Mouse (Mus musculus) adipocyte (in vitro differentiated cells): ENCODE results near the gene Slc2a1.

Source experiments
- DNase-seq: peaks from one replicate; pipeline ENCODE4 v3.0.0-alpha.2; 2016; ENCODE audit warnings: low spot score

Gene Slc2a1

GRCm38 (mm10) chr4:119098216-119099210 is 10.0 kb upstream of the Slc2a1 start:
- peak; percentile 77 for DNase-seq

GRCm38 (mm10) chr4:119101392-119101791 is 7.1 kb upstream of the Slc2a1 start:
- DNase-seq: no peak

DNA sequence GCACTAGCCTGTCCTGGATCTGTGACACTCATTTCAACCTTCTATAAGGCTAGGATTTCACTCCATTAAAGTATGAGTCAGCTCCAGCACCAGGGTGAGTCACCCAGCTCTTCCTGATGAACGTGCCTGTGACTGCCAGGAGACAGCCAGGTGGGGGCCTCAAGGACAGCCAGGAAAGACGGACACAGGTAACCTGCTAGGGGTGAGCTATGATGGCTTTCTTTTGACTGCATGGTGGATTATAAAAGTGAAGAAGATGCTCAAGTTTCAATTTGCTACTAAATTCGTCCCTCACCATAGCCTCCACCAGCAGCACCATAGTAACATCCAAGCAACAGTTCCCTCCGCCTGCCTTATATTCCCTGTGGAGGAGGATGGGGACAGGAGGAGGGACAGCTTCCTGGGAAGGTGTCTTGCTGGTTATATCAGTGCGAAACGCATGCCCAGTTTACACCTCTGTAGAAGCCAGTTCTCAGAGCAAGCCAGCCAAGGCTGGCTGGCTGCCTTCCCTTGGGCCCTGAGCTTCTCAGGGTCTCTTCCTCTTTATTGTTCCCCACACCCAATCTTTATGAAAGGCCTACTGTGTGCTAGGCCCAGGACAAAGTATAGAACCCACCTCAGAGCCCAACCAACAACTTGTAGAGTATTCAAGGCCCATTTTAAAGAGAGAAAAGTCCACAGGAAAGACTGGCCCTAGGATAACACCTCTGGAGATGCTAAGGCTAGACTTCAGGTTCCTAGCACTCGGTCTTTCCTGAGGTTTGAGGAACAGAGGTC is 6.0 kb upstream of the Slc2a1 start:
- DNase-seq: peak; percentile 48

GRCm38 (mm10) chr4:119104847-119105246 is 3.7 kb upstream of the Slc2a1 start:
- DNase-seq: no peak

- peak; percentile 50 for DNase-seq
These were observed 2.8 kb upstream of the Slc2a1 start for GRCm38 (mm10) chr4:119105704-119106103.

DNA sequence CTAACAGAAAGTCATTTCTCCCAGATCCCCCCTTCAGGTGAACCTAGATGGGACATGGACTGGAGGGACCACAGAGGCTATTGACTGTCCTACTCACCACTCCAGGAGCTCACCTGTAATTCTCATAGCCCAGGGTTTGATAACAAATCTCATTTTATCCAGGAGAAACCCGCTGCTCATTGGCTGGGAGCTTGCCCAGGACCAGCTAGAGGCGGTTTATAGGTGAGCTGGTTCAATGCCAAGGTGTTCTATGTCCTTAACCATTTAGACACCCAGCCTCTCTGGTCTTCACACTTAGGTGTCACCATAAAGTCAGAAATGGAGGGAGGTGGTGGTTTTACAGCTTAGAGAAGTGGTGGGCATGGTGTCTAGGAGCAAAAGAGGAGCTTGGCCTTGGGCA is 644 bp upstream of the Slc2a1 start:
- DNase-seq: no peak

DNA sequence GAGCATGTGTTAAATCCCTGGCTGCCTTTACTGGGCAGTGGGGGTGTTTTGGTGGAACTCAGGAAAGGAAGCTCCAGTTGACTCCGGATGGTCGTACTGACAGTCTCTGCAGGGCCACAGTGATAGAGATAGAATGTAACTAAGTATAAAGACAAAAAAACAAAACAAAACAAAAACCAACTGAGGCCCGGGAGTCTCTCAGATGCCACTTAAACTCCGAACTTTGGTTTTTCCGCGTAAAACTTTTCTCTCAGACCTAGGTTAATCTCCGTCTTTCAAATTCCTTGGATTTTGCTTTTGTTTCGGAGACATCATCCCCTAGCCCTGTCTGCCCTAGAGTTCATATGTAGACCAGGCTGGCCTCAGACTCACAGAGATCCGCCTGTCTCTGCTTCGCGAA is 1.1 kb downstream of the Slc2a1 start:
- DNase-seq: no peak

- no peak for DNase-seq
These were observed 2.0 kb downstream of the Slc2a1 start for GRCm38 (mm10) chr4:119110512-119110911.

DNA sequence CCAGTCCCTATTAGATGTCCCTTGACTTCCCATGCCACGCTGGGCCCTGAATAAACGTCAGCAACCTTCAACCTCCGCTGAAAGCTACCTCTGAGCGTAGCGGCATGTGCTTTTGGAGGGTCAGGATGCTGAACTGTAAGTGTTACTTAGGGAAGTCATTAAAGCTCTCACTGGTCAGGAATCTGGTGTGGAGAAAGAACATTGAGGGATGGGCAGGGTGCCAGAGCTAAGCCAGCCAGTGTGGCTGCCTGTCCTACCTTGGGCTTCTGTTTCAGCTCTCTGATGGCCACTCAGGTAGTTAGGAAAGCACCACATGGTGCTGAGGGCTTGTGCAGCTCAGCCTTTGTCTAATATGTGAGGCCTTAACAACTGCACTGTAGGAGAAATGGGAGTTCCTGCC is 2.9 kb downstream of the Slc2a1 start:
- DNase-seq: no peak

- peak; percentile 26 for DNase-seq
These were observed 3.9 kb downstream of the Slc2a1 start for GRCm38 (mm10) chr4:119112256-119112885.

DNA sequence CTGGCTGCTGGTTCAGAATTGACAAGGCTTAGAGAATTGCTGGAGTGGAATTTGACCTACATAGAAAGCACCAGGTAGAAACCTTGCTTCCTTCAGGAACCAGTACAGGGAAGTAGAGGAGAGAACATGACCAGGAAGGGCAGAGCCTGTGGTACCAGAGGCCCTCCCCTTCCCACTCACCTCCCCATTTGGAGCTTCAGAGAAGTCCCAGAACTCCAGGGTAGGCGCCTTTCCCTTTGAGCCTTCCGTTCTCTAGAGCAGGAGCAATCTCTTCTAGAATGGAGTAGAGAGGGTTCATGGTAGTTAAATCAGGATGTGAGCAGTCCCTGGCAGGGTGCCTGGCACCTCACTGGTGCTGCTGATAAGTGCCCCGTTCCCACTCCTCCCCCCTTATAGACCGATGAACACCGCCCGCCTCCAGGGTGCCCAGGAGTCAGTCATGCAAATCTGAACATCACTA is 7.1 kb downstream of the Slc2a1 start:
- no peak for DNase-seq

DNA sequence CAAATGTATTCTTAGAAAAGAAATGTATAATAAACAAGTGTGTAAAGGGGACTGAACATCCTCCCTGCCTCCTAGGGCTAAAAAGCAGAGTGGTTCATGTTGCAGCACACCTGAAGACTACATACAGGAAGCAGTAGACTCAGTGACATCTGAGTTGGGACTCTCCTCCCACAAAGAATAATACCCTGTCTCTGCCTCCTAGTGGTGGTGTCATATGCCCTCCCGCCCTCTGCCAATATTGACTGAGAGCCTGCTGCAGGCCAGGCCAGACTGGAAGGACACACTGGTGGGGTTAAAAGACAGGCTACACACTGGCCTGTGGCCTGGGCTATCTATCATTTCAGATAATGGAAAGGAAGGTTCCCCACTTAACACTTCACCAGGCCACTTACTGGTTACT is 7.8 kb downstream of the Slc2a1 start:
- no peak for DNase-seq

GRCm38 (mm10) chr4:119117571-119117970 is 9.1 kb downstream of the Slc2a1 start:
- no peak for DNase-seq

GRCm38 (mm10) chr4:119118659-119119077 is 10.2 kb downstream of the Slc2a1 start:
- no peak for DNase-seq

GRCm38 (mm10) chr4:119119354-119119753 is 10.8 kb downstream of the Slc2a1 start:
- DNase-seq: no peak

GRCm38 (mm10) chr4:119120095-119120494 is 11.6 kb downstream of the Slc2a1 start:
- DNase-seq: no peak

- peak; percentile 94 for DNase-seq
These were observed 12.7 kb downstream of the Slc2a1 start for GRCm38 (mm10) chr4:119121249-119121648.

GRCm38 (mm10) chr4:119124771-119125273 is 16.3 kb downstream of the Slc2a1 start:
- DNase-seq: no peak

DNA sequence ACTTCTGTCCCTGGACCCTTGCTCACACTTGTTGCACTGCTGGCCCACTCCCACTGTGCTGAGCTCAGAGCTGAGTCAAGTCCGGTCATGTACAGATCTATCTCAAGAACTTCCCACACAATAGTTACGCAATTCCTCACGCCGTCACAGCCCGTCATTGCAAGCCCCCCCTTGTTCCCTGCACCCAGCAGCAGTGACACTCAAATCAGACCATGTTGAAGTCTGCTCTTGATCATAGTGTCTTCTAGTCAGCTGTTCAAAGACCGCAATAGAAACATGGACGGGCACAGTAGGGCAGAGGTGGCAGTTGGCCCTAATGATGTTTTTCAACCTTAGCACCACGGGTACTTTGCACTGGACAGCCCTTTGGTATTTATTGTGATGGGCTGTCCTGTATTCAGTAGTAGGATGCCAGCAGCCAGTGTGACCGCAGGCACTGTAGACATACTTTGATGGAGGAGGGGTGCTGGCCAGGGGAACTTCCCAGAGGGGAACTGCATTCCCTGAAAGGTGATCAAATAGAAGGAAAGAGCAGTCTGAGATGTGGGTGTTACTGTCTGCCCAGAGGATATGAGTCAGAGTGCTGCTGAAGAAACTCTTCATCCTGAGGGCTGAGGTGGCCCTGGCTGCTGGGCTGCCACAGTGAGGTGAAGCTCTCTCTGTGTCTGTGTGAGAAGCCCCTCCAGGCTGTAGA is 17.2 kb downstream of the Slc2a1 start:
- peak; percentile 64 for DNase-seq

- DNase-seq: no peak
These were observed 18.7 kb downstream of the Slc2a1 start for GRCm38 (mm10) chr4:119127229-119127628.

DNA sequence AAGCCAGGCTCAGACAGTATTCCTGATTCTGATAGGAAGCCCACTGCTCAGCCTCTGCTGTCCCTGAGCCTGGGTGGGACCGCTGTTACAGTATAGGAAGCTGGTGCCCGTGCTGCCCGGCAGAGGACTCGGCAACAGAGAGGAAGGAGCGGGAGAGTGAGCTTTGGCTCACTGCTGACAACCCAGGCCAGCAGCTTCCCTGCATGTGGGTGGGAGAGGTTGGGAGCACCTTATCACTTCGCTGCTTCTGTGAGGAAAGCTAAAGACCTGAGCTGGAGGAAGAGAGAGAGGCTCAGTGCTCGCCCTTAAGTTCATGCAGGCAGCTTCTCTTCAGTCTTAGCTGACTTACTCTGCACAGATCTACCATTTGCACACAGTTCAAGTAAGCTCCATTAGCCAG is 20.0 kb downstream of the Slc2a1 start:
- DNase-seq: no peak
